Mouse (Mus musculus): ENCODE data around the gene Sfr1. TPM values are rescaled to one million over a fixed set of nuclear protein-coding genes. Genes with fewer than 3 reads are reported as not detected.

Gene Sfr1
- polyA plus RNA-seq, 1 experiment from 2014 or later = 165 TPM

DNA sequence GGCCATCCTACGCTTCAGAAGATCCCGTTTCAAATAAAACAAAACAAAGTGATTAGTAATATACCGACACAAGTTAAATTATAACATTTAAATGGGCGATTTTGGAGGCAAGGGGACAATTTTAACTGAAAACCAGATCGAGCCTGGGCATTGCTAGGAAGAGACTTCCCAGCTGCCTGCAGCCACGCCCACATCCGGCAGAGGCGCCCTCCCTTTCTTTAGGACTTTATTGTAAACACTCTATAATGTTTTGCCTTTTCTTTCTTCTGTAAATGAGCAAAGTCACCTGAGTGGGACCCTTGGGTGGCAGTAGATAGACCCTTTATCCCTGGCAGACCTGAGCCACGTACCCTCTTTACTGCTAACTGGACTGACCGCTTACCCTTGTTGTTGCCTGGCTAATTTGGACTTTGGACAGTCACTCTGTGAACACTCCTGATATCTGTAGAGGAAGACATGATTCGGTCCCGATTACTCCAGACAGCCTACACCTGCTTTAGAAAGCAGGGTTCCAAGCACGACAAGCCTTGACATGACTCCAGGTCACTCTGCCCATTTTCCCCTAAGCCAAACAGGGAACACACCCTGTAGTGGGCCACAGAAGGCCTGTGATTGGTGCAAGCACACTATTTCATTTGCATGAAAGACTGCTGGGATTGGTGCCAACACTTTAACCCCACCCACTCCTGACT is 26.3 kb upstream of the Sfr1 start:
- H3K36me3 ChIP-seq (ENCODE audit: control insufficient read depth, insufficient read depth, low read length) = no peaks in the 10 kb centered on the region
- no peak overlapping the region for H3K4me3 ChIP-seq (ENCODE audit: low read depth, low read length)
- H3K27me3 ChIP-seq (ENCODE audit: control insufficient read depth, insufficient read depth, low read length) = no peaks in the 10 kb centered on the region
- no peak overlapping the region for H3K4me2 ChIP-seq (ENCODE audit: low read depth, low read length)
- no peaks in the 10 kb centered on the region for H3K9me3 ChIP-seq (ENCODE audit: control insufficient read depth, low read length)
- no peaks in the 10 kb centered on the region for H3K4me1 ChIP-seq (ENCODE audit: control insufficient read depth, insufficient read depth, low read length)
- H3K27ac ChIP-seq (ENCODE audit: low read depth, low read length) = no peak overlapping the region
- H3K9ac ChIP-seq (replicated peaks; ENCODE audit: low read depth, low read length) = no peak overlapping the region
- no peak for ATAC-seq (ENCODE audit: low read depth)
- 80% methylated on average over 13 of the region's 13 CpGs for WGBS

DNA sequence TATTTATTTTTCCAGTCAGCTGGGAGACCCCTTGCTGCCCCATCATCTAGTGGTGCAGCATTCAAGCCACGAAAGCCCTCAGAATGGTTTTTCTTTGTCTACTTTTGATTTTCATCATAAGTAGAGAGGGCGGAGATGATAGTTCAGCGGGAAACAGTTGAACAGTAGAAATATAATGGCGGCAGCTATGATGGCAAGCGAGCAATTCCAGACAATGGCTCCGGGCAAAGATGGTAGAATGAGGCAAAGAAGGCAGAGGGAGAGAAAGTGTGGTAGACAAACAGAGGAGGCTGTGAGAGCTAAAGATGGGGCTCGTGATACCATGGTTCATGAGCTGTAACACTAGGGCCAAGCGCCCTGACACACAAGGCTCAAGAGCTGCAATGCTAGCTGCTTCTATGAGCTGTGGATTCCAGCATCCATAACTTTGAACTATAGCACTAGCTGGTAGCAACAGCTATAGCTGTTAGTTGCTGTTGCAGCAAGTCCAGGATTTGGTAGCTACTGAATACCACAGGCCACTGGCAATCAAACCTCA is 25.6 kb upstream of the Sfr1 start:
- WGBS = 94% methylated on average over 8 of the region's 8 CpGs
- Histone ChIP-seq H3K9me3 (ENCODE audit: control insufficient read depth, low read length) (no peaks in the 10 kb centered on the region), H3K4me3 (ENCODE audit: low read depth, low read length) (no peak overlapping the region), H3K4me2 (ENCODE audit: low read depth, low read length) (no peak overlapping the region), H3K27ac (ENCODE audit: low read depth, low read length) (no peak overlapping the region), H3K4me1 (ENCODE audit: control insufficient read depth, insufficient read depth, low read length) (no peaks in the 10 kb centered on the region), H3K27me3 (ENCODE audit: control insufficient read depth, insufficient read depth, low read length) (no peaks in the 10 kb centered on the region), H3K36me3 (ENCODE audit: control insufficient read depth, insufficient read depth, low read length) (no peaks in the 10 kb centered on the region), H3K9ac (replicated peaks; ENCODE audit: low read depth, low read length) (no peak overlapping the region)
- ATAC-seq (ENCODE audit: low read depth) = no peak

DNA sequence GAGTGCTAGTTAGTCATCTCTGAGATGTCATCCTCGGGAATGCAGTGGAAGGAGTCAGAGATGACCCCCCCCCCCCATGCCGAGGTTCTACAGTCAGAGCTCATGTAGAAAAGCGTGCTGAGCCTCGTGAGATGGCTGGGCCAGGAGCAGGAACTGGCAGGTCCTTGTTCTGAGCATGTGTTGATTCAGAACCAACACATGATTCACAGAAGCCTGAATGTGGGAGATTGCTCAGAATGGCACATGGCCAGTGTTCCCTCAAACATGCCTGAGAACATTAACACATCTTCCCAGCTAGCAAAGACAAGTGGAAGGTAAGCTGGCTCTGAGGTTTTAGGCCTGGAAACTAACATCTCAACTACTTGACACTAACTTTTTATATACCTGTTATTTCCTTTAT is 21.1 kb upstream of the Sfr1 start:
- H3K27me3 ChIP-seq (ENCODE audit: control insufficient read depth, insufficient read depth, low read length) = no peaks in the 10 kb centered on the region
- no peak overlapping the region for H3K4me3 ChIP-seq (ENCODE audit: low read depth, low read length)
- no peaks in the 10 kb centered on the region for H3K9me3 ChIP-seq (ENCODE audit: control insufficient read depth, low read length)
- H3K27ac ChIP-seq (ENCODE audit: low read depth, low read length) = no peak overlapping the region
- no peak for ATAC-seq (ENCODE audit: low read depth)
- WGBS = 87% methylated on average over 4 of the region's 4 CpGs
- H3K4me2 ChIP-seq (ENCODE audit: low read depth, low read length) = no peak overlapping the region
- no peak overlapping the region for H3K9ac ChIP-seq (replicated peaks; ENCODE audit: low read depth, low read length)
- no peaks in the 10 kb centered on the region for H3K36me3 ChIP-seq (ENCODE audit: control insufficient read depth, insufficient read depth, low read length)
- H3K4me1 ChIP-seq (ENCODE audit: control insufficient read depth, insufficient read depth, low read length) = no peaks in the 10 kb centered on the region

DNA sequence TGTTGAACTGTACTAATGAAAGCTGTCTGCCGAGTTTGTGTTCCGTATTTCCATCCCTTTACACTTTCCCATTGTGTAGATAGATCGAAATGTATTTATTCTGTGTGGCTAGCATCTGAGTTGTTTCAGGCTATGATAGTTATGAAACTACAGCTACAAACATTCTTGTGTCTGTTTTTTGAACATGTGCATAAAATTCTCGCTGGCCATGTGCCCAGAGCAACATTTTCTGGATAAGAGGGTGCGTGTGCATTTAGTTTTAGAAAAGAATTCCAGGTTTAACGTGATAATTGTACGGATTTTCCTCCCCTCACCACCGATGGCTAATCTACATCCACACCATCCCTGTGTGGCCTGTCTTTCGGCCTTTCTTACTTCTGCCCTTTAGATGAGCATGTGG is 18.0 kb upstream of the Sfr1 start:
- Histone ChIP-seq H3K9me3 (ENCODE audit: control insufficient read depth, low read length) (no peaks in the 10 kb centered on the region), H3K27me3 (ENCODE audit: control insufficient read depth, insufficient read depth, low read length) (no peaks in the 10 kb centered on the region), H3K27ac (ENCODE audit: low read depth, low read length) (no peak overlapping the region), H3K4me2 (ENCODE audit: low read depth, low read length) (no peak overlapping the region), H3K4me1 (ENCODE audit: control insufficient read depth, insufficient read depth, low read length) (no peaks in the 10 kb centered on the region), H3K9ac (replicated peaks; ENCODE audit: low read depth, low read length) (no peak overlapping the region), H3K36me3 (ENCODE audit: control insufficient read depth, insufficient read depth, low read length) (no peaks in the 10 kb centered on the region), H3K4me3 (ENCODE audit: low read depth, low read length) (no peak overlapping the region)
- WGBS = 89% methylated on average over 9 of the region's 9 CpGs
- no peak for ATAC-seq (ENCODE audit: low read depth)

DNA sequence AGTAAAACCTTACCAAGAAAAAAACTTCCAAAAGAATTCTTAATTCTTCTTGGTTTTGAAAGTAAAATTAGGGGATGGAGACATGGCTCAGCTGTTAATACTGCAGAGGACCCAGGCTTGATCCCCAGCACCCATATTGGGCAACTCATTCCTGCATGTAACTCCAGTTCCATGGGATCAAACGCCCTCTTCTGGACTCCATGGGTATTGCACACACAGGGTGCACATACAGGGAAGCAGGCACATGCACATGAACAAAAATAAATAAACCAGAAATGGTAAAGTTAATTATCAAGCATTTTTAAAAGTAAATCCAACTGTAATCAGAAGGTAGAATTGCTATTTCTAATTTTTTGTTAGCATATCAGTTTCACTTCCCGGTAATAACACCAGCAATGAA is 15.3 kb upstream of the Sfr1 start:
- 66% methylated on average over 2 of the region's 2 CpGs for WGBS
- ATAC-seq (ENCODE audit: low read depth) = no peak

DNA sequence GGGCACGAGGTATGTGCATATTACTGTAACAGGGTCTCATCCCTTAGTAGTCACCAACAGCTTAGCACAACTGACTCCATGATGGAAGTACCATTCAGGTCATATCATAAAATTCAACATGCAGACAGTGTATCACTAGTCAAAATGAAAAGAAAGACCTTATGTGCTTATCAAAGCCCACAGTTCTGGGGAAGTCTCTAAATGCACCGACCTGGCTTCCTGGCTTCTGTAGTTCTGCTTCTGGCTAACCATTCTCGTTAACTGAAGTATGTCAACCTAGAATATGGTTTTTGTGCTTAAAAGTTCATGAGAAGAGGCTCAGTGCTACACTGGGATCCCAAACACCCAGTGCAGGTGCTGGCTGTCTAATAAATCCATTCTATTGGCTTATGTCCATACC is 12.3 kb upstream of the Sfr1 start:
- no peak overlapping the region for H3K27ac ChIP-seq (ENCODE audit: low read depth, low read length)
- no peaks in the 10 kb centered on the region for H3K36me3 ChIP-seq (ENCODE audit: control insufficient read depth, insufficient read depth, low read length)
- WGBS = 87% methylated on average over 3 of the region's 3 CpGs
- no peak overlapping the region for H3K4me3 ChIP-seq (ENCODE audit: low read depth, low read length)
- ATAC-seq (ENCODE audit: low read depth) = no peak
- H3K9me3 ChIP-seq (ENCODE audit: control insufficient read depth, low read length) = no peaks in the 10 kb centered on the region
- H3K9ac ChIP-seq (replicated peaks; ENCODE audit: low read depth, low read length) = no peak overlapping the region
- no peaks in the 10 kb centered on the region for H3K4me1 ChIP-seq (ENCODE audit: control insufficient read depth, insufficient read depth, low read length)
- H3K27me3 ChIP-seq (ENCODE audit: control insufficient read depth, insufficient read depth, low read length) = no peaks in the 10 kb centered on the region
- no peak overlapping the region for H3K4me2 ChIP-seq (ENCODE audit: low read depth, low read length)

More for the DNA sequence above, 15.3 kb upstream of the Sfr1 start:
- Histone ChIP-seq H3K36me3 (ENCODE audit: control insufficient read depth, insufficient read depth, low read length) (no peaks in the 10 kb centered on the region), H3K4me3 (ENCODE audit: low read depth, low read length) (no peak overlapping the region), H3K27me3 (ENCODE audit: control insufficient read depth, insufficient read depth, low read length) (no peaks in the 10 kb centered on the region), H3K9me3 (ENCODE audit: control insufficient read depth, low read length) (no peaks in the 10 kb centered on the region), H3K4me1 (ENCODE audit: control insufficient read depth, insufficient read depth, low read length) (no peaks in the 10 kb centered on the region), H3K9ac (replicated peaks; ENCODE audit: low read depth, low read length) (no peak overlapping the region), H3K27ac (ENCODE audit: low read depth, low read length) (no peak overlapping the region), H3K4me2 (ENCODE audit: low read depth, low read length) (no peak overlapping the region)

DNA sequence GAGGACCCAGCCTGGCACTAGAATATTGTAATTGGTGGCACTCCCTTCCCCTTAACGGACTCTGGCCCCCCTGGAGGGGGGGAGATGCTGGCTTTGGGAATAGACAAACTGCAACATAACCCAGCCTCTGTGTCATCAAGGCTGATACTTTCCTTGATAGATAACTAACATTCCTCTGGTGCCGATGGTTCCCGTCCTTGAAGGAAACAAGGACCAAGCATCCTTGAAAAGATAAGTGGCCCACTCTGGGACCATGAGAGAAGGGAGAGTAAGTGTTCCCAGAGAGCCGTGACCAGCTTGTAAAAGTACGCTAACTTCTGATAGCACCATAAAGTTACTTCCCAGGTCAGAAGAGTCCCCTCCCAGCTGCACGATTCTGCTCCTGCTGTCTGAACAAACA is 9.0 kb upstream of the Sfr1 start:
- no peak overlapping the region for H3K4me2 ChIP-seq (ENCODE audit: low read depth, low read length)
- ATAC-seq (ENCODE audit: low read depth) = no peak
- no peak overlapping the region for H3K9ac ChIP-seq (replicated peaks; ENCODE audit: low read depth, low read length)
- no peaks in the 10 kb centered on the region for H3K36me3 ChIP-seq (ENCODE audit: control insufficient read depth, insufficient read depth, low read length)
- no peaks in the 10 kb centered on the region for H3K4me1 ChIP-seq (ENCODE audit: control insufficient read depth, insufficient read depth, low read length)
- H3K9me3 ChIP-seq (ENCODE audit: control insufficient read depth, low read length) = no peaks in the 10 kb centered on the region
- H3K27me3 ChIP-seq (ENCODE audit: control insufficient read depth, insufficient read depth, low read length) = no peaks in the 10 kb centered on the region
- no peak overlapping the region for H3K4me3 ChIP-seq (ENCODE audit: low read depth, low read length)
- 52% methylated on average over 6 of the region's 6 CpGs for WGBS
- H3K27ac ChIP-seq (ENCODE audit: low read depth, low read length) = no peak overlapping the region

DNA sequence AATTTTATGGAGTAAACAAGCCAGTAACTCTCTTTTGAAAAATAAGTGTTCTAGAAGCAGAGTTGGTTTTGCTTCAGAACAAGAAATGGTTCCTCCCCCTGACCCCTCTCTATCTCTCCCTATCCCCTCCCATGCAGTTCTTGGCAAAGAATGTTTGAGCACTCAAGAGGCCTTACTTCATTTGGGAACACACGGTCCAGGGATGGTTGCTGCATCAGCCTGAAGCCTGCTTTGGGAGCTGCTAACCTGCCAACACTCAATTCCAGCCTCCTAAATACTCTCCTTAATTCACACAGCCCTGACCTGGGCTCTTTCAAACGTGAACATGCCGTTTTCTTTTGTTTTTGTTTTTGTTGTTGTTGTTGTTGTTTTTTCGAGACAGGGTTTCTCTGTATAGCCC is 6.6 kb upstream of the Sfr1 start:
- no peak for ATAC-seq (ENCODE audit: low read depth)

DNA sequence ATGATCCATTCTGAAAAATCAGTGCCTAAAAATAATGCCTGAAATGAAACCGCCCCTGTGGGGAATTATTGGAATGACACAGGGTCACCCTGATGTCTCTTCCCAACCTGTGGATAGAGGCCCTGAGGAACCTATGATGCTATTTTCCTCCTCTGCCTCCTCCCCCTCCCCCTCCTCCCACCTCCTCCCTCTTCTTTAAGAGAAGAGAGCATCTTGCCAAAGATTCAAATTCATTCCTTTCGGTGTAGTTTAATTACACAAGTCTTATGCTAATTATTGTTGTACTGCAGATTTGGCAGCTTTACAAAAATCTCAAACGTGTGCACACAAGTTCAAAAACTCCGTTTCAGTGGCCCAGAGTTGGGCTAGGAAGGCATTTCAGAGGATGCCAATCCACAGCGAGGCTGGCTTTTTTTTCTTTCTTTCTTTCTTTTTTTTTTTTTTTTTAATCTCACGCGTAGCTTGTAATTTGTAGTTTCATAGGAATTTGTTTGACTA is 5.8 kb upstream of the Sfr1 start:
- ATAC-seq (ENCODE audit: low read depth) = no peak
- Histone ChIP-seq H3K27me3 (ENCODE audit: control insufficient read depth, insufficient read depth, low read length) (no peaks in the 10 kb centered on the region), H3K9ac (replicated peaks; ENCODE audit: low read depth, low read length) (no peak overlapping the region), H3K36me3 (ENCODE audit: control insufficient read depth, insufficient read depth, low read length) (no peaks in the 10 kb centered on the region), H3K27ac (ENCODE audit: low read depth, low read length) (no peak overlapping the region), H3K4me3 (ENCODE audit: low read depth, low read length) (no peak overlapping the region), H3K4me1 (ENCODE audit: control insufficient read depth, insufficient read depth, low read length) (no peaks in the 10 kb centered on the region), H3K4me2 (ENCODE audit: low read depth, low read length) (no peak overlapping the region), H3K9me3 (ENCODE audit: control insufficient read depth, low read length) (no peaks in the 10 kb centered on the region)
- 70% methylated on average over 7 of the region's 7 CpGs for WGBS

More for the DNA sequence above, 6.6 kb upstream of the Sfr1 start:
- Histone ChIP-seq H3K4me2 (ENCODE audit: low read depth, low read length) (no peak overlapping the region), H3K4me3 (ENCODE audit: low read depth, low read length) (no peak overlapping the region), H3K4me1 (ENCODE audit: control insufficient read depth, insufficient read depth, low read length) (no peaks in the 10 kb centered on the region), H3K27ac (ENCODE audit: low read depth, low read length) (no peak overlapping the region), H3K9ac (replicated peaks; ENCODE audit: low read depth, low read length) (no peak overlapping the region), H3K27me3 (ENCODE audit: control insufficient read depth, insufficient read depth, low read length) (no peaks in the 10 kb centered on the region), H3K9me3 (ENCODE audit: control insufficient read depth, low read length) (no peaks in the 10 kb centered on the region), H3K36me3 (ENCODE audit: control insufficient read depth, insufficient read depth, low read length) (no peaks in the 10 kb centered on the region)
- WGBS = 77% methylated on average over 4 of the region's 4 CpGs
